Mouse (Mus musculus) frontal cortex, adult 2 months (tissue): ENCODE data around the gene Slc39a3. TPM values are rescaled to one million over a fixed set of nuclear protein-coding genes. Genes with fewer than 3 reads are reported as not detected.
"Not testable (repeated sequence)": the region's sequence is repeated elsewhere in the genome, so short reads cannot be mapped to it uniquely, and the experiment has no call there.

Source experiments
- DNase-seq, 2 experiments: peaks; one replicate each; pipeline ENCODE4 v3.0.0; 2022; ENCODE audit warnings: low spot score in 1 of 2; ENCODE audit errors: extremely low spot score in 1 of 2
- polyA plus RNA-seq: library from polyadenylated mRNA; depleted of rRNA; stranded (reverse); fragments of >200 nt; gene quantifications from 2 replicates; pipeline ENCODE4 v1.2.3, GENCODE M21; 2012

Slc39a3 gene
- polyA plus RNA-seq, 1 experiment = 67.1 TPM

GRCm38 (mm10) chr10:81051133-81051532 lies 13.9 kb upstream of the Slc39a3 start:
- DNase-seq = no peak

- DNase-seq = no peak
Measured at GRCm38 (mm10) chr10:81050645-81051044, 13.4 kb upstream of the Slc39a3 start.

- not testable (repeated sequence) for DNase-seq
Measured at GRCm38 (mm10) chr10:81045246-81045645, 8.0 kb upstream of the Slc39a3 start.

GRCm38 (mm10) chr10:81041458-81042175 lies 4.4 kb upstream of the Slc39a3 start:
- DNase-seq = peak in 1 of 2 experiments; percentile 83

- DNase-seq = no peak
Measured at GRCm38 (mm10) chr10:81036251-81036650, 975 bp downstream of the Slc39a3 start.

GRCm38 (mm10) chr10:81033586-81033985 lies 3.6 kb downstream of the Slc39a3 start:
- no peak for DNase-seq

- no peak for DNase-seq
Measured at GRCm38 (mm10) chr10:81029031-81029430, 8.2 kb downstream of the Slc39a3 start.

- DNase-seq = no peak
Measured at GRCm38 (mm10) chr10:81028219-81028618, 9.0 kb downstream of the Slc39a3 start.

GRCm38 (mm10) chr10:81027331-81027730 lies 9.9 kb downstream of the Slc39a3 start:
- no peak for DNase-seq

GRCm38 (mm10) chr10:81026857-81027256 lies 10.4 kb downstream of the Slc39a3 start:
- DNase-seq = no peak

GRCm38 (mm10) chr10:81025639-81026275 lies 11.5 kb downstream of the Slc39a3 start, which contains the start of gene Diras1:
TSS of gene Diras1 (minus strand) at chr10:81025662.
- no peak for DNase-seq

- no peak for DNase-seq
Measured at GRCm38 (mm10) chr10:81025047-81025621, 12.1 kb downstream of the Slc39a3 start.

GRCm38 (mm10) chr10:81024346-81024937 lies 12.8 kb downstream of the Slc39a3 start:
- DNase-seq = no peak

GRCm38 (mm10) chr10:81022744-81023143 lies 14.5 kb downstream of the Slc39a3 start:
- DNase-seq = no peak

GRCm38 (mm10) chr10:81021547-81022110 lies 15.6 kb downstream of the Slc39a3 start:
- DNase-seq = no peak

GRCm38 (mm10) chr10:81020207-81020606 lies 17.0 kb downstream of the Slc39a3 start:
- DNase-seq = no peak

GRCm38 (mm10) chr10:81019687-81020086 lies 17.5 kb downstream of the Slc39a3 start:
- no peak for DNase-seq

- peak in 1 of 2 experiments; percentile 54 for DNase-seq
Measured at GRCm38 (mm10) chr10:81018326-81018725, 18.9 kb downstream of the Slc39a3 start.

GRCm38 (mm10) chr10:81016645-81017044 lies 20.6 kb downstream of the Slc39a3 start:
- DNase-seq = peak in 1 of 2 experiments; percentile 75

GRCm38 (mm10) chr10:81015666-81016065 lies 21.6 kb downstream of the Slc39a3 start:
- DNase-seq = no peak
